Mouse (Mus musculus) bone marrow macrophage, adult 2 months (primary cell): Measurements from ENCODE around the gene Olfr187.

Experiments
- CTCF ChIP-seq: IDR thresholded peaks from 2 replicates; pipeline ENCODE4 v1.5.1; 2012; ENCODE audit warnings: low read depth, mild to moderate bottlenecking, low read length, moderate library complexity
- POLR2A ChIP-seq: IDR thresholded peaks from 2 replicates; pipeline ENCODE4 v1.6.1; 2012; ENCODE audit warnings: mild to moderate bottlenecking, low read depth, low read length, borderline replicate concordance

DNA sequence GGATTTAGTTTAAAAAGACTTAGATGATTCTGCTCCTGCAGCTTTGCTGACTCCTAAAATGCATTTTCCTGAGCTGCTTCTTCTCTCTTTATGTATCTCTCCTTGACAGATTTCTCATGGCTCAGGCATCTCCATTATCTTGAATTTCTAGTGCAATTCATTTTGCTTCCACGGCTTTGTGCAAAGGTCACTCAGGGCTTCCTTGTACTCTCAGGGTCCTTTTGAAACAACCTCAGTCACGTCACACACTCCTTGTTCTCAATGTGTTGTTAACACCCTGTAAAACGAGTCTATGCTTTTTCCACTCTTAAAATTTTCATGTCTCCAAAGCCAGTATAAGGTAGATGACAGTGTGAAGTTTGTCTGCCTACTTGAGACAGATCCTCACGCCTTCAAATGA, 8.0 kb upstream of the Olfr187 start:
- no peak for TF ChIP-seq POLR2A
- TF ChIP-seq CTCF: no peak
